Mouse (Mus musculus) bone marrow macrophage, adult 2 months (primary cell): ENCODE results near the gene Rfx3. TPM values are rescaled to one million over a fixed set of nuclear protein-coding genes. Genes with fewer than 3 reads are reported as not detected.

ENCODE experiments used
- H3K27ac ChIP-seq: 2 replicates; pipeline ENCODE4 v1.5.1; 2012; ENCODE audit warnings: low read depth, low read length; ENCODE audit not compliant: insufficient read depth
- H3K4me1 ChIP-seq: 2 replicates; pipeline ENCODE4 v1.6.1; 2012; ENCODE audit warnings: low read length; ENCODE audit not compliant: control insufficient read depth, insufficient read depth
- H3K4me3 ChIP-seq: 2 replicates; pipeline ENCODE4 v1.5.1; 2012; ENCODE audit warnings: mild to moderate bottlenecking, low read length, moderate library complexity; ENCODE audit not compliant: insufficient read depth
- CTCF ChIP-seq: IDR thresholded peaks from 2 replicates; pipeline ENCODE4 v1.5.1; 2012; ENCODE audit warnings: low read depth, mild to moderate bottlenecking, low read length, moderate library complexity
- POLR2A ChIP-seq: IDR thresholded peaks from 2 replicates; pipeline ENCODE4 v1.6.1; 2012; ENCODE audit warnings: mild to moderate bottlenecking, low read depth, low read length, borderline replicate concordance
- polyA plus RNA-seq: library from polyadenylated mRNA; stranded (reverse); fragments of >200 nt; gene quantifications from 2 replicates; pipeline ENCODE4 v1.2.4, GENCODE M21; 2012; ENCODE audit not compliant: missing spikeins, insufficient read depth, insufficient read length

Gene Rfx3
- polyA plus RNA-seq, 1 experiment = 3.2 TPM

DNA sequence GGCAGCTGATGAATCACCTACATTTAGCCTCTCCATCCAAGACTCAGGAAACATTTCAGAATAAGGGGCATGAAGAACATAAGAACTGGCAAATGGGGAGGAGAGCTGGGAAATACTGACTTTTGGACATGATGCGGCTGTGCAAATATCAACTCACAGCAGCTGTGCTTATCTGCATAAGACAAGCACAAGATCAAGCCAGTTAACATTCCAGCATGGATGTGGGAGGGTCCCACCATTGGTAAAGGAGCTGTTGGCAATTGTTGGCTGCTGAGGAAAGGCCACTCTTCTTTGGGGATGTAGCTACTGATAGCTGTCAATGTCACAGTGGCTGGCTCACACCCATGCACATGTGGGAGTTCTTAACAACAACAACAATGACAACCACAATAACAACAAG is 263.7 kb downstream of the Rfx3 start:
- TF ChIP-seq POLR2A = no peak
- Histone ChIP-seq H3K4me1 (no peaks in the 10 kb centered on the region), H3K4me3 (no peak overlapping the region), H3K27ac (no peak overlapping the region)

DNA sequence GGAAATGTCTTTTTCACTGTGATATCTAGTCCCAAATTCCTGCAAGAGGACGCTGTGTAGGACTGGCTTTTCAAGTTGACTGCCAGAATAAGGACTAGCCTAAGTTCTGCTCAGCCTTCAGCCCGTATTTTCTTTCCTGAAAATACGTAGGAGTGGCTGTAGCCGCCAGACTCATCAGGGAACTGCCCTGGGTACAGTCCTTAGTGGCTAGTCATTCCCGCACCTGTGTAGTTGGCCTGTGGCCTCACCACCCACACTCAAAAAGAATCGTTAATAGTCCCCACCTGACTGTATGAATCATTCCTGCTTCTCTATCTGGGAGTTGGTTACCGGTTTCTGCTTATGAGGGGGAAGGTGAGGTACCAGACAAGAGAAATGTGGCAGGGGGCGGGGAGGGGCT is 272.1 kb downstream of the Rfx3 start:
- Histone ChIP-seq H3K27ac (no peak overlapping the region), H3K4me3 (no peak overlapping the region), H3K4me1 (no peaks in the 10 kb centered on the region)
- TF ChIP-seq POLR2A (no peak), CTCF (no peak)

DNA sequence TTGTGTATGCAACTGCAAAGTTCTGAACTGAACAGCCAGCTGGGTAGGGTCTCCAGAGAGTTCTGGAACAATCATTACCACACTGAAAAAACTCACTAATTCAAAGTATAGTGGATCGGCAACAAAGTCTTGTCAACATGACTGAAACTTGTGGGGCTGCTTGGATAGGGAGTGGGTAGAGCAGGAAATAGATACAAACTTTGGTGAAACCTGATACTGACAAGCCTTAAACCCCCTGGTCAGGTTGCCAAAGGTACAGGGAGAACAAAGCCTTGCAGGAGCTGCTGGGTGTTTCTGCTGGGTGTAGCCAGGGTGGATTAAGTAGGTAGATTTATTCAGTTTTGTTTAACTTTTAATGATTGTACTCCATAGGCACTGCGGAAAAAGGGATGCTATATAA is 274.4 kb downstream of the Rfx3 start:
- H3K4me3 ChIP-seq = no peak overlapping the region
- H3K4me1 ChIP-seq = no peaks in the 10 kb centered on the region
- no peak overlapping the region for H3K27ac ChIP-seq
- TF ChIP-seq CTCF = no peak
- no peak for TF ChIP-seq POLR2A

DNA sequence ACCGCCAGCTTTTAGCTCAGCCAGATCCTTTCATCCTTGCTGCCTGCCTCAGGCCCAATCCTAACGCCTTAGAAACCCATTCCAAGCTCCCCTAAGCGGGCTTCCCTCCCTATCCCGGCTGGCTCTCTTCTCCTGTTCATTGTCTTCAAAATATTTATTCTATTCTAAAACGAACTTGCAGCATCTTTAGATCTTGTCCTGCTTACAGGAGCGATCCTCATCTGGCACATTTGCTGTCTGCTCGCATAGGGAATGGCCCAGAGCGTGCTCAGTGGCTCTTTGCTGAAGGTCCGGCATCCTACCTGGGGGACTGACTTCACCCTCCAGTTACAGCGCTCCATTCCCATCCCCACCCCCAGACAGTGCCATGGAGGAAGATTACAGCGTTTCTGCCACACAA is 292.0 kb downstream of the Rfx3 start:
- no peak overlapping the region for H3K4me3 ChIP-seq
- H3K4me1 ChIP-seq = no peaks in the 10 kb centered on the region
- H3K27ac ChIP-seq = no peak overlapping the region
- no peak for TF ChIP-seq CTCF
- no peak for TF ChIP-seq POLR2A

DNA sequence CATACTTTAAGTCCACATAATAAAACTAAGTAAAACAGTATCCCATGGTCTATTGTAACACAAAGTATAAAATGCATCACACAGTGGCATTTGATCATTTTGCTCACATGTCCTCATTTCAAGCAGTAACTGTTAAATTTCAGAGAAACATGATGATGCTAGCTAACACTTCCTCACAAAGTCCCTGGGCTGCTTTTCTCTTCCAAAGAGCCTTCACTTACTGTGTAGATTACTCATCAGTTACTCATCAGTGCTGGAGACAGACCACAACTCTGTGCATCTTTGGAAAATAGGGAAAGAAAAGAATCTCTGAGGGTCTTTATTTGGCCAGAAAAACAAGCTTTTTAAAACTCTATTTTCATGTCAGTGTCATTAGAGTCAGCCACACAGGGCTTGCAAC is 294.7 kb downstream of the Rfx3 start:
- H3K4me3 ChIP-seq = no peak overlapping the region
- TF ChIP-seq POLR2A = no peak
- TF ChIP-seq CTCF = no peak
- H3K27ac ChIP-seq = no peak overlapping the region
- H3K4me1 ChIP-seq = no peaks in the 10 kb centered on the region
